Mouse (Mus musculus) midbrain, embryonic 11.5 days (tissue): ENCODE measurements at regions not wholly inside any gene's neighbourhood (a gene's known extent, or its start where the extent isn't known, plus 50 kb on each side); places are given as distances from the start of the nearest gene placed in this dataset.

Source experiments
- ATAC-seq: fragments of 200-750 bp; cut with Nextera tagmentation; 2 replicates; pipeline ENCODE4 v1.8.0; 2017; ENCODE audit warnings: moderate TSS enrichment, moderate library complexity; ENCODE audit not compliant: low FRiP score
- DNase-seq: peaks from one replicate; pipeline ENCODE4 v3.0.0; 2015; ENCODE audit warnings: low spot score; ENCODE audit errors: missing footprints
- H3K27ac ChIP-seq: fragments of 300-500 bp; sonication (generic); 2 replicates; pipeline ENCODE4 v1.5.1; 2014; ENCODE audit warnings: low read depth, low read length
- H3K27me3 ChIP-seq: fragments of 300-500 bp; sonication (generic); 2 replicates; pipeline ENCODE4 v1.6.1; 2014; ENCODE audit warnings: mild to moderate bottlenecking, low read length, moderate library complexity, mixed read lengths; ENCODE audit not compliant: control insufficient read depth, insufficient read depth
- H3K36me3 ChIP-seq: fragments of 300-500 bp; sonication (generic); 2 replicates; pipeline ENCODE4 v1.6.1; 2014; ENCODE audit warnings: mild to moderate bottlenecking, low read length, moderate library complexity, mixed read lengths; ENCODE audit not compliant: control insufficient read depth, insufficient read depth
- H3K4me1 ChIP-seq: fragments of 300-500 bp; sonication (generic); 2 replicates; pipeline ENCODE4 v1.6.1; 2014; ENCODE audit warnings: low read length; ENCODE audit not compliant: control insufficient read depth, insufficient read depth
- H3K4me2 ChIP-seq: fragments of 300-500 bp; sonication (generic); 2 replicates; pipeline ENCODE4 v1.6.1; 2014; ENCODE audit warnings: mild to moderate bottlenecking, moderate library complexity
- H3K4me3 ChIP-seq: fragments of 300-500 bp; sonication (generic); 2 replicates; pipeline ENCODE4 v1.5.1; 2014; ENCODE audit warnings: low read depth, low read length
- H3K9ac ChIP-seq: fragments of 300-500 bp; sonication (generic); 2 replicates; pipeline ENCODE4 v1.6.1; 2014; ENCODE audit warnings: low read length
- H3K9me3 ChIP-seq: fragments of 300-500 bp; sonication (generic); 2 replicates; pipeline ENCODE4 v1.6.1; 2016; ENCODE audit warnings: low read length; ENCODE audit not compliant: control insufficient read depth
- WGBS: fragments of 180-500 bp; shearing (Covaris S2); extraction: QIAGEN DNeasy Blood & Tissue Kit; methylation state at CpG from one replicate; pipeline ENCODE4 v1.1.7; 2014; 5-methylcytosine and 5-hydroxymethylcytosine counted together

- H3K27ac ChIP-seq = no peak overlapping the region
- H3K27me3 ChIP-seq = no peaks in the 10 kb centered on the region
- no peak for ATAC-seq
Observed at GRCm38 (mm10) chr5:64722211-64722610, 81.0 kb upstream of the Klf3 start.

GRCm38 (mm10) chr5:64727847-64728246, 75.3 kb upstream of the Klf3 start:
- no peak overlapping the region for H3K4me3 ChIP-seq
- no peaks in the 10 kb centered on the region for H3K36me3 ChIP-seq
- no peak overlapping the region for H3K9ac ChIP-seq
- H3K27ac ChIP-seq = no peak overlapping the region
- 76% methylated on average over 2 of the region's 2 CpGs for WGBS
- no peak for ATAC-seq
- no peaks in the 10 kb centered on the region for H3K27me3 ChIP-seq
- DNase-seq = no peak
- H3K4me2 ChIP-seq = no peak overlapping the region
- H3K9me3 ChIP-seq = peaks cover 2% of the 10 kb centered on the region; the same call in 1 of the 2 replicates
- no peaks in the 10 kb centered on the region for H3K4me1 ChIP-seq

More at GRCm38 (mm10) chr5:64722211-64722610, 81.0 kb upstream of the Klf3 start:
- no peak overlapping the region for H3K9ac ChIP-seq
- peaks cover 4% of the 10 kb centered on the region; the same call in 1 of the 2 replicates for H3K9me3 ChIP-seq
- no peaks in the 10 kb centered on the region for H3K4me1 ChIP-seq
- no peaks in the 10 kb centered on the region for H3K36me3 ChIP-seq
- H3K4me2 ChIP-seq = no peak overlapping the region
- no peak overlapping the region for H3K4me3 ChIP-seq
- no peak for DNase-seq

- ATAC-seq (no peak), DNase-seq (no peak)
- H3K9ac ChIP-seq = no peak overlapping the region
- H3K4me1 ChIP-seq = no peaks in the 10 kb centered on the region
- no peak overlapping the region for H3K4me3 ChIP-seq
- no peak overlapping the region for H3K27ac ChIP-seq
- H3K36me3 ChIP-seq = no peaks in the 10 kb centered on the region
- H3K27me3 ChIP-seq = no peaks in the 10 kb centered on the region
- WGBS = 82% methylated on average over 3 of the region's 3 CpGs
- H3K4me2 ChIP-seq = no peak overlapping the region
- no peaks in the 10 kb centered on the region for H3K9me3 ChIP-seq
Observed at GRCm38 (mm10) chr5:64732356-64732755, 70.8 kb upstream of the Klf3 start.

GRCm38 (mm10) chr5:64736985-64737384, 66.2 kb upstream of the Klf3 start:
- H3K27ac ChIP-seq = no peak overlapping the region

GRCm38 (mm10) chr5:64738096-64738780, 65.0 kb upstream of the Klf3 start:
- peaks cover 23% of the 10 kb centered on the region for H3K4me1 ChIP-seq
- H3K27ac ChIP-seq = peak overlapping the region; percentile 17; the same call in 1 of the 2 replicates
- ATAC-seq = peak; percentile 14; the same call in 1 of the 2 replicates
- peak overlapping the region; percentile 31; the same call in 1 of the 2 replicates for H3K9ac ChIP-seq
- no peaks in the 10 kb centered on the region for H3K27me3 ChIP-seq
- H3K9me3 ChIP-seq = no peaks in the 10 kb centered on the region
- WGBS = 12% methylated on average over 11 of the region's 11 CpGs
- peak; percentile 90 for DNase-seq
- no peak overlapping the region for H3K4me3 ChIP-seq
- H3K36me3 ChIP-seq = no peaks in the 10 kb centered on the region
- H3K4me2 ChIP-seq = peak overlapping the region; percentile 26

More at GRCm38 (mm10) chr5:64736985-64737384, 66.2 kb upstream of the Klf3 start:
- Histone ChIP-seq H3K4me3 (no peak overlapping the region), H3K27me3 (no peaks in the 10 kb centered on the region), H3K4me2 (no peak overlapping the region), H3K9ac (no peak overlapping the region), H3K9me3 (no peaks in the 10 kb centered on the region), H3K36me3 (no peaks in the 10 kb centered on the region), H3K4me1 (peaks cover 23% of the 10 kb centered on the region)
- ATAC-seq = no peak
- no peak for DNase-seq

- WGBS = 18% methylated on average over 10 of the region's 10 CpGs
- DNase-seq (peak; percentile 90), ATAC-seq (peak; percentile 55; the same call in 1 of the 2 replicates)
- peak overlapping the region; percentile 31; the same call in 1 of the 2 replicates for H3K9ac ChIP-seq
- H3K4me1 ChIP-seq = peaks cover 23% of the 10 kb centered on the region
- H3K4me3 ChIP-seq = no peak overlapping the region
- H3K27me3 ChIP-seq = no peaks in the 10 kb centered on the region
- H3K27ac ChIP-seq = peak overlapping the region; percentile 17
- no peaks in the 10 kb centered on the region for H3K36me3 ChIP-seq
- H3K4me2 ChIP-seq = peak overlapping the region; percentile 26
- no peaks in the 10 kb centered on the region for H3K9me3 ChIP-seq
Observed at GRCm38 (mm10) chr5:64738781-64739310, 64.3 kb upstream of the Klf3 start.

GRCm38 (mm10) chr5:64739311-64740261, 63.6 kb upstream of the Klf3 start:
- H3K4me1 ChIP-seq = peaks cover 23% of the 10 kb centered on the region
- 0 out of 2 replicates have a peak overlapping the region, but pooled peaks have one; percentile 16 for H3K4me2 ChIP-seq
- H3K27ac ChIP-seq = peak overlapping the region; percentile 38
- H3K36me3 ChIP-seq = no peaks in the 10 kb centered on the region
- ATAC-seq (peak; percentile 82), DNase-seq (peak; percentile 95)
- H3K27me3 ChIP-seq = no peaks in the 10 kb centered on the region
- H3K9ac ChIP-seq = peak overlapping the region; percentile 25; the same call in 1 of the 2 replicates
- H3K9me3 ChIP-seq = no peaks in the 10 kb centered on the region
- H3K4me3 ChIP-seq = no peak overlapping the region
- WGBS = 7% methylated on average over 15 of the region's 15 CpGs

GRCm38 (mm10) chr5:64744041-64744440, 59.1 kb upstream of the Klf3 start:
- no peak for DNase-seq
- 93% methylated on average over 4 of the region's 4 CpGs for WGBS

More at GRCm38 (mm10) chr5:64744041-64744440, 59.1 kb upstream of the Klf3 start:
- Histone ChIP-seq H3K4me3 (no peak overlapping the region), H3K4me2 (no peak overlapping the region), H3K9ac (no peak overlapping the region), H3K9me3 (no peaks in the 10 kb centered on the region), H3K4me1 (peaks cover 13% of the 10 kb centered on the region), H3K36me3 (no peaks in the 10 kb centered on the region), H3K27ac (no peak overlapping the region), H3K27me3 (no peaks in the 10 kb centered on the region)
- ATAC-seq = no peak
